Mouse (Mus musculus): Measurements from ENCODE around the gene Gm20449.
"Not testable (repeated sequence)": the region's sequence is repeated elsewhere in the genome, so short reads cannot be mapped to it uniquely, and the experiment has no call there.

Gm20449 gene

DNA sequence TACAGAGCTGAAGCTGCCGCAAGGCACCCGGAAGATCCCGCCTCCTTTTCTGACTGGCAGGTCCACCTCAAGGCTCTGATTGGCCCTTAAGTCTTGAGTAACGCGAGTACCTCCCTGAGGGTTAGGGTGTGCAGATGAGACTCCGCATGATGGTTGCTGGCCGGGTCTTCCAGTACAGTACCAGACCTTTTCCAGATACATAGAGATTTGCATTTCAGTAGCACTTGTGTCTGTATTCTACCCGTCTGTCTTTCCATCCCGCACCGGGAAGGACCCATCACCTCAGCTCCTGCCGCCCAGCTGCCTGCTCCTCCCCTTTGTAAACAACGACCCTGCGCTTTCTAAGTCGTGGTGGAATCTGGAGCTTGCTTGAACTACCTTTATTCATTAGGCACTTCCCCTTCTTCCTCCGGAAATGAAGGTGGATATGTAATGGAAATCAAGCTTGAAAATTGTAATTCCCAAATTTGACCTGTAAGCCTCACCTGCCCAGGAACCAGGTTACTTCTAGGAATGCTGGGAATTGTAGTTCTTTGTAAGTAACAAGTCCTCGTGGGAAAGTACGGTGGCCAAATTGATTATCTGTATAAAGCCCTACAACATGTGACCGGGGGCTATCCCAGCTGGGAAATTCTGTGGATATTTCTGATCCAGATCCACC lies at the start of gene Gm20449, which contains the start of gene AW146154:
Gene Gm20449 (minus strand): TSS at position 29 of the 661 bp plus-strand sequence.
Gene AW146154 (minus strand): TSS at position 502 of the 661 bp plus-strand sequence.
- DNase-seq (ENCODE audit: low spot score), result peak; percentile 96

DNA sequence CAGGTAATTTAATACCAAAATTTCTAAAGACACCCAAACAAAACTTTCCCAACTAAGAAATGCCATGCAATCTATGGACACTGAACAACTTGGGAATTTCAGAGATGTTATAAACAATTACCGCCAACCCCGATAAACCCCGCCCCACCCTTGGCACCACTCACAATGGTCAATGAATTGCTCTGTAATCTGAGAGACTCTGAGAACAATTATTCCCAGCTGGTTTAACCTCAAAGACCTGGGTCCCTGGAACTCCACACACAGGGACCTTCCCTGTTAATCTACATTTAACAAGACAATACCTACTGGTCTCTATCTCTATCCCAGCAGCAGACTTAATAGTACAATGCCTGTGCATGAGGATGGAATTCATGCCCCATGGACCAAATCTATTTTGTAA lies 13.5 kb upstream of the Gm20449 start:
- DNase-seq (ENCODE audit: low spot score), result no peak

DNA sequence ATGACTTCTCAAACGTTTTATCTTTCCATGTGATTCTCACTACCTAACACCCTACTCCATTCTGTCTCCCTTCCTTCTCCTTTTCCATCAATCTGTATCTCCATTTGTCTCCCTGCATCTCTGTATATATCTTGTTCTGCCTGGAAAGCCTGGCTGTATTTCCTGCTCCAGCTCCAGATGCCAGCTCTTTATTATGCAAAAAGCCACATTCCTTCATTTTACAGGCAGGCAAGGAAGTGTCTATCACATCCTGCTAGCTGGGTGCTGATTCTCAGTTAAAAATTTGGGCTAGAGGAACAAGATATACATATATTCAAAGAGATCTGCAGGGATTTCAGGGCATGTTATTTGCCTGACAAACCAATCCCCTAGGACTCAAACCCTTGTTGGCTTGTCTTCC lies 13.0 kb upstream of the Gm20449 start:
- no peak for DNase-seq (ENCODE audit: low spot score)

DNA sequence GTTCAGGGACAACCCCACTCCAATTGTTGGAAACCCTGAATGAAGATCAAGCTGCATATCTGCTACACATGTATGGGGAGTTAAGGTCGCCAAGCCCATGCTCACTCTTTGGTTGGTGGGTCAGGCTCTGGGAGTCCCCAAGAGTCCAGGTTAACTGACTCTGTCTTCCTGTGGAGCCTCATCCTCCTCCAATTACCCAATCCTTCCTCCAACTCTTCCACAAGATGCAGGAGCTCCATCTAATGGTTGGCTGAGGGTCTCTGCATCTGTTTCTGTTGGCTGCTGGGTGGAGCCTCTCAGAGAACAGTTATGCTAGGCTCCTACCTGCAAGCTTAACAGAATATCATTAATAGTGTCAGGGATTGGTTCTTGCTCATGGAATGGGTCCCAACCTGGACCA lies 3.2 kb upstream of the Gm20449 start:
- no peak for DNase-seq (ENCODE audit: low spot score)

DNA sequence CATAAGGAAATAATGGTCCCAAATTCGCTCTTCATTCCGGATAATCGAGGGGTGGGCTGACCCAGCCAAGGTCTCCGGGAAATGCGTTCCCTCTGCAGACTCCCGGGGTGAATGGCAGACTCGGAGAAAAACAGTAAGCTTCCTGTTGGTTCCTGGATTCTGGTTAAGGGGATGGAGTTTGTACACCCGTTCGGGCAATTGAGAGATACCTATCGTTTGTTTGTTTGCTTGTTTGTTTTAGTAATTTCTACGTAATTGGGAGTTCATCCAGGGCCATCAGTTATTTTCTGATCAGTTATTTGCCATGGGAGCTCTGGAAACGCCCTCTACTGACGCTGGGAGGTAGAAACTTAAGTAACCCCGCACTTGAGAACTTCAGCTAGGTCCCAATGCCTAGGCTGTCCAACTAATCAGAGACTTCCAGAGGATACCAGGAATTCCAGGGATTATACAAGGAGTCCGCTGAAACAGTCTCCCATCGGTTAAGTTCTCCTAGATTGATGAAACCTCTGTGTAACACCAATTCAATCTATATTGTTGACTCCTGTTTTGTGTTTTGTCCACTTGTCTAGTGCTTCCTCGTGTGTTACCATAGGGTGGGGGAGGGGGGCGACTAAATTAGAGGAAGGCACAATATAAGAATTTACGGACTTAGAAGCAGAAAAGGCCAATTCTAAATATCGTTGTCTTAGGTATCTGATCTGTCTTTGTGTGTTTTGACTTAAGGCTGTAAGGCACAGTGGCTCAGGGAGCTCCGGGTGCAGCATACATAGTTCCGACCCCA lies 1.1 kb upstream of the Gm20449 start:
- peak; percentile 39 for DNase-seq (ENCODE audit: low spot score)

DNA sequence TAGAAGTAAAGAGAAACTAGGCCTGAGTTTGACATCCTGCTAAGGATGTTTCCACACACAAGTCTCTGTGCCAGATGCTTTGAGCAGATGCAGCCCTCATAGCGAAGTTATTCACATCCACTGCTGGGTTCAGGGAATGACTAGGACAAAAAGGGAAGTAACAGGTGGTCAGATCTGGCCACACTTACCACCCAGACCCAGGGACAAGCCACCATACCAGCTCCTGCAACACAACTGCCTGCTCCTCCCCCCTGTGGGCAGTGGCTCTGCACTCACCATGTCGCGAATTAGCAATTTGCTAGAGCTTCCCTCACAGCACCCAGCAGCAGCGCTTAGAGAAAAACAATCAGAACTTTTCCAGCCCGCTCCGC lies 214 bp downstream of the Gm20449 start:
- not testable (repeated sequence) for DNase-seq (ENCODE audit: low spot score)

DNA sequence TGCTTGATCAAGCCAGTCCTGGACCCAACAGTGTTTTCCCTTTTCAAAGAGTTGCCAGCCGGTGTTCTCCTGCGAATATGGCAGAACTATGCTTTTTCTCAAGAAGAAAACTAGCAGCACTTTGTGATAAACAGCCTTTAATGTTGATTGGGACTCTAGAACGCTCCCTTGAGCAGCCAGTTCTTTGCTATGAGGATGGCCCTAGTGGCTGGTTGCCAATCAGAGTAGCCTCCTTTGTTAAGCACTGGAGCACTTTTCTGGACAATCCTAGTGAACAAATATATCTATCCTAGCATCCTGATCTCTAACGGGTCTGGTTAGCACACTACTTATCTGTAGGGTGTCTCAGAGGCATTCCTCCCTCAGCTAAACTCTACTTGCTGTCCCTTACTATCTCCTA lies 753 bp downstream of the Gm20449 start:
- DNase-seq (ENCODE audit: low spot score), result not testable (repeated sequence)

DNA sequence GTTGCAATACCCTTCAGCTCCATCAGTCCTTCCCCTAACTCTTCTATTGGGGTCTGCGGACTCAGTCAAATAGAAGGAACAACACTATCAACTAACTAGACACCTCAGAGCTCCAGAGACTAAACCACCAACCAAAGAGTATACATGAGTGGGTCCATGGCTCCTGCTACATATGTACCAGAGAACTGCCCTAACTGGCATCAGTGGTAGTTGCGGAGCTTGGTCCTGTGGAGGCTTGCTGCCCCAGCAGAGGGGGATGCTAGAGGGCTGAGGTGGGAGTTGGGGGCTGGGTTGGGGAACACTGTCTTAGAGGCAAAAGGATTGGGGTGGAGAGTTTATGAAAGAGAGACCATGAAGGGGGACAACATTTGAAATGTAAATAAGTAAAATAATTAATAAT lies 1.3 kb downstream of the Gm20449 start:
- DNase-seq (ENCODE audit: low spot score), result no peak

DNA sequence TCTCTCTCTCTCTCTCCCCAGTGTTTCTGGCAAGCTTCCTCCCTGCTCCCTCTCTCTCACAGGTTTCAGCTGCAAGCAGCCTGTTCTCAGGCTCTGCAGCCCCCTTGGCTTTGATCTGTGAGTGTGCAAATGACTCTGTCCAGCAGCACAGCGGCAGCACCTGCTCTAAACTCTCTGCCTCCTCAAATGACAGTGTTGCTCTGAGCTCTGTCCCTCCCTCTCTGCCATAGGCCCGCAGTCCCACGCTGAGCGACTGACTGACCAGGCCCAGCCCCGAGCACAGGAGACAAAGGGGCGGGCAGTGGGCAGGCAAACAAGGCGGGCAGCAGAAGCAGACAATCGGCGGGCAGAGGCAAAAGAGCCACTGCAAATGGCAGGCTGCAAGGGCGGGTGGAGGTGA lies 47.4 kb downstream of the Gm20449 start:
- no peak for DNase-seq (ENCODE audit: low spot score)

DNA sequence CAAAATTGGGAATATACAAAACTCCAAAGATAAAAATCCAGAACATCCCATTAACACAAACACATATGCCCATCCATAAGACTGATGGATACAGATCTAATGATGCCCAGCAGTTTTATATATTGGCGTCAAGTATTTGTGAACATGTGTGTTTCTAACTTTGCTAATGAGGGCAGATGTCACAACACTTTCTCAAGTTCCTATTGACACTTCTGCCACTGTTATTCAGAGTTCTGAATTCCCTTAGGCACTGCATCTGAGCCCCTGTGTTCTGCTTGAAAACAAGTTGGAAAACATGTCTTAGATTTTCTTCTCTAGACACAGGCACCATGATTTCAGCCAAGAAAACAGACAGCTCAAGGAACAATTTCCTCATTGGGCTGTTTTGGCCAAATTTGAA lies 50.6 kb downstream of the Gm20449 start, which contains the start of gene Vmn2r57:
Gene Vmn2r57 (minus strand): TSS at position 101 of the 400 bp plus-strand sequence.
- DNase-seq (ENCODE audit: low spot score), result not testable (repeated sequence)

DNA sequence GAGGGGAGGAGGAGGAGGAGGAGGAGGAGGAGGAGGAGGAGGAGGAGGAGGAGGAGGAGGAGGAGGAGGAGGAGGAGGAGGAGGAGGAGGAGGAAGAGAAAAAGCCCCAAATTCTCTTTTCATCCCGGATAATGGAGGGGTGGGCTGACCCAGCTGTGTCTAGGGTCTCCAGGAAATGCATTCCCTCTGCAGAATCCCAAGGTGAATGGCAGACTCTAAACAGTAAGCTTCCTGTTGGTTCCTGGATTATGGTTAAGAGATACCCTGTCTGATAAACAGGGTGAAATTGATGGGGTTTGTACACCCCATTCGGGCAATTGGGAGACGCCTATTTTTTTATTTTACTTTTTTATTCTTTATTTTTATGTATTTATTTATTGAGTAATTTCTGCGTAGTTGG lies 105.1 kb downstream of the Gm20449 start:
- DNase-seq (ENCODE audit: low spot score), result no peak

DNA sequence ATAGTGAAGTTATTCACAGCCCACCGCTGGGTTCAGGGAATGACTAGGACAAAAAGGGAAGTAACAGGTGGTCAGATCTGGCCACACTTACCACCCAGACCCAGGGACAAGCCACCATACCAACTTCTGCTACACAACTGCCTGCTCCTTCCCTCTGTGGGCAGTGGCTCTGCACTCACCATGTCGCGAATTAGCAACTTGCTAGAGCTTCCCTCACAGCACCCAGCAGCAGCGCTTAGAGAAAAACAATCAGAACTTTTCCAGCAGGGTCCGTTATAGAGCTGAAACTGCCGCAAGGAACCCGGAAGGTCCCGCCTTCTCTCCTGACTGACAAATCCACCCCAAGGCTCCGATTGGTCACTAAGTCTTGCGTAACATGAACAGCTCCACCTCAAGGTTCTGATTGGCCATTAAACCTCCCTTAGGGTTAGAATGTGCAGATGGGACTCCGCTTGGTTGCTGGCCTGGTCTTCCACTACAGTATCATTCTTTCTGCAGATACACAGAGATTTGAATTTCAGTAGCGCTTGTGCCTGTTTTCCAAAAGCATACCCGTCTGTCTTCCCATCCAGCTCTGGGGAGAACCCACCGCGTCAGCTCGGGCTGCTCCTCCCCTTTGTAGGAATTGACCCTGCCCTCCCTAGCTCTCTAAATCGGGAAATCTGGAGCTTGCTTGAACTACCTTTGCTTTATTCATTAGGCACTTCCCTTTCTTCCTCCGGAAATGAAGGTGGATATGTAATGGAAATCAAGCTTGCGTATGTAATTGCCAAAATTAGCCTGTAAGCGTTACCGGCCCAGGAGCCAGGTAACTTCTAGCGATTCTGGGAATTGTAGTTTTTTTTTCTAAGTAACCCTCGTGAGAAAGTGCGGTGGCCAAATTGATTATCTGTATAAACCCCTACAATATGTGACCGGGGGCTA lies 105.9 kb downstream of the Gm20449 start, which contains the start of gene AI987944:
Gene AI987944 (minus strand): TSS at position 332 of the 924 bp plus-strand sequence.
- peak; percentile 68 for DNase-seq (ENCODE audit: low spot score)
